Mouse (Mus musculus): ENCODE measurements around the gene Slc36a1. TPM values are rescaled to one million over a fixed set of nuclear protein-coding genes. Genes with fewer than 3 reads are reported as not detected.

The Slc36a1 gene
- total RNA-seq, 2 experiments from 2014 or later, result 33.5 to 41.3 TPM

DNA sequence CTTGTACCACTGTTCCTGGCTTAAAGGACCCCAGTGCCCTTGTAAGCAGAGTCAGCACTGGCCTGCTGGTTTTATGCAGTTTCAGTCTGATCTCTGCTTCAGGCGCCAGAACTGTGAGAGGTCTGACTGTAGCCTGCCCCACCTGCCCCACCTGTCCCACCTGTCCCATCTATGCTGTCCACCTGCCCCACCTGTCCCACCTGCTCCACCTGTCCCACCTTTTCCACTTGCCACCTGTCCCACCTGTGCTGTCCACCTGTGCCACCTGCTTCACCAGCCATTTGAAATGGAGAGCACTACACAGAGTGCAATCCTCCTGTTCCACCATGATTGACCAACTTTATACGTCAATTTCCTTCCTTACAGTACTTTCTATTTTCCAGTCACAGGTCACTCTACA, 60.2 kb downstream of the Slc36a1 start:
- DNase-seq, result no peak
- intact Hi-C loops (cut with DNase I), result no loop called here

DNA sequence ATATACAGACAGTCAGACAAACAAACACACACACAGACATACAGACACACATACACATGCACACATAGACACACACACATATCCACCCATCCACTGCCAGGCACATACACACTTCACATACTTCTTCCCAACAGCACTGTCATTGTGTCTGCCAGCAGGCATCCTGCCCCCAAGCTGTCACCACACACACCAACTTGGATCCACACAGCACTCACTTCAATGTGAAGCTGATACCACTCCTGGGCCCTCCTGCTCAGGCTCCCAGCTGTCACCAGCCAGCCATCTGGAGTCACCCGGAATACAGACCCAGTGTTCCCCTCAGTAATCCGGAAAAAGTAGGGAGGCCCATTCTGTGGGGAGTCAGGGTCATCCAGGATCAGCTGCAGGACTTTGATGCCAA, 61.5 kb downstream of the Slc36a1 start:
- intact Hi-C loops (cut with DNase I), result no loop called here
- peak; percentile 50 for DNase-seq

DNA sequence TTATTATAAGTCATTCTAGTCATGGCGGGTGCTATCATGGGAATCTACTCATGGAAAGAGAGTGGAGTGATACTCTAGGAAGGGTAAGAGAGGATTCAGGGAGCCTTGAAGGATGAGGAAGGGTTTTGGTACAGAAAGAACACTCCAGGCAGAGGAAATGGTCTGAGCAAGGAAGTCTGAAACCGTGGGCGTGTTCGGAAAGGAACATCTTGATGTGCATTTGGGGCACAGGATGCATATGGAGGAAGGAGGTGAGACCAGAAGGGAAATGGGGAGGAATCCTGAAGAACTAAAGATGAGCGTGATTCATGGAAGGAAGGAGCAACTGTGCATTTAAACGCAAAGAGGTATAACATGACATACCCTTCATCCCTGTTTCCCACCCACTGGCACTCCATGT, 64.4 kb downstream of the Slc36a1 start:
- intact Hi-C loops (cut with DNase I), result no loop called here
- no peak for DNase-seq

DNA sequence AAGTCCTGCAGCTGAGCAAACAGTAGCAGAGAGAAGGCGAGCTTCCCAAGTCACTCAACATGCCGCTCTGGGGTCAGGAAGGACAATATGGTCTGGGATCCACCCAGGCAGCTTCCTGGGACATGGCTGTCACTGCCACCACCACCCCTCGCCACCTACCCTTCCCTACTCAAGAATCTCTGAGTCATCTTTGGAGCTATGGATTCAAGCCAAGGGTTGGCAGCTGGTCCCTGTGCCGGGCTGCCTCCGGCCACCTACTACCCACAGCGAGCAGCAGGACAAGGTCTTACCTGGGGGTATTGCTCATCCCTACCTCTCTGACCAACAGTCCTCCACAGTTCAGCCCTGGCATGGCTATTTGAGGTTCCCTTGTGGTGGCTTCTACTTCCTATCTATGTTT, 70.6 kb downstream of the Slc36a1 start:
- DNase-seq, result peak; percentile 77
- intact Hi-C loops (cut with DNase I), result no loop called here

Other genes starting within 250 kb of the Slc36a1 start
- gene Tnip1, start 241.4 kb upstream of the Slc36a1 start, total RNA-seq (2021), result 10 to 100 TPM; 22.8 to 24.9 TPM
- 10 to 100 TPM; 70.0 to 70.2 TPM for gene Anxa6, start 170.9 kb upstream of the Slc36a1 start, total RNA-seq (2021)
- not detected for gene Ccdc69, start 126.2 kb upstream of the Slc36a1 start, total RNA-seq (2021)
- 10 to 100 TPM; 31.0 to 32.2 TPM for gene Gm2a, start 106.2 kb upstream of the Slc36a1 start, total RNA-seq (2021)
- gene Slc36a3, start 52.6 kb upstream of the Slc36a1 start, total RNA-seq (2021), result not detected
- gene Slc36a2, start 19.3 kb upstream of the Slc36a1 start, total RNA-seq (2021), result under 1 TPM in 1 of 2 experiments, not detected in 1; 0.52 TPM
- under 1 TPM; 0.70 to 0.86 TPM for gene Fat2, start 132.2 kb downstream of the Slc36a1 start, total RNA-seq (2021)
- 100 to 1,000 TPM; 228 to 243 TPM for gene Sparc, start 218.8 kb downstream of the Slc36a1 start, total RNA-seq (2021)

Data from left cerebral cortex, postnatal 4 days (tissue).